Mouse (Mus musculus) layer of hippocampus, adult 18-20 months (tissue): Measurements from ENCODE around the gene Tcf23. TPM values are rescaled to one million over a fixed set of nuclear protein-coding genes. Genes with fewer than 3 reads are reported as not detected.
"Not testable (repeated sequence)": the region's sequence is repeated elsewhere in the genome, so short reads cannot be mapped to it uniquely, and the experiment has no call there.

Source experiments
- DNase-seq, 2 experiments: peaks; one replicate each; pipeline ENCODE4 v3.0.0; 2022; ENCODE audit warnings: low spot score in 2 of 2
- total RNA-seq, 2 experiments: library from RNA; stranded (reverse); gene quantifications; 2 replicates each; pipeline ENCODE4 v1.2.3; 2021

Tcf23 gene
- total RNA-seq, 2 experiments from 2014 or later: 0.12 to 0.30 TPM

DNA sequence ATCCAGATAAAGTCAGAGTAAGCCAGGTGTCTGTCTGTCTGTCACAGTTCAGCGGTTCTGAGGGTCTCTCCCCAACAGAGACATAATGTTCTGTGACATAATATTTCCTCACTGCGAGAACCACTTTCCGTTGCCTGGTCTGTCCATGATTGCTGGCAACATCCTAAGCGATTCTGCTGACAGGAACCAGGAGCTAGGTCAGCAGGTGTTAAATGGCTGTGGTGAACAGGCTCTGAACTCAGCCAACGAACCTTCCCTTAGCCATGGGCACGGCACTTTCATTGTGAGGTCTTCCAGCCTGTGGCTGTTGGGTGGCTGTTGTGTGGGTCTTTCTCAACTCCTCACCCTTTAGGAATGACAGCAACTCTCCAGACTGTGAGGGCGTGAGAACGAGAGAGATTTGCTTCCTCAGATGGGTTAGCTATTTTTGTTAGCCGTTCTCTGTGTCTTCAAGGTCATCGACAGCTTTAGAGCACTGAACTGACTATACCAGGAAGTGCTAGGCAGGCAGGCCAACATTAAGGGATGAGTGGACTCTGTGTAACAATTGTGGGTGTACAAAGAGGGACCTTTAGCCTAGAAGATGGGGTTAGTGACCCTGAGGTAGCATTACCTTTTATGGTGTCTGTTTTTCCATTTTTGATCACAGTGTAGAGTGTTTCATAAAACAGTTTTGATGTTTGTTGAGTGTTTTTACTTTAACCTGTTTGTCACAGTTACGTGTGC lies 26.6 kb downstream of the Tcf23 start:
- no peak for DNase-seq

GRCm38 (mm10) chr5:30998306-30998705 lies 29.8 kb downstream of the Tcf23 start:
- DNase-seq: no peak

- no peak for DNase-seq
Observed at GRCm38 (mm10) chr5:30999324-30999723, 30.9 kb downstream of the Tcf23 start.

- DNase-seq: no peak
Observed at GRCm38 (mm10) chr5:31000122-31000521, 31.7 kb downstream of the Tcf23 start.

DNA sequence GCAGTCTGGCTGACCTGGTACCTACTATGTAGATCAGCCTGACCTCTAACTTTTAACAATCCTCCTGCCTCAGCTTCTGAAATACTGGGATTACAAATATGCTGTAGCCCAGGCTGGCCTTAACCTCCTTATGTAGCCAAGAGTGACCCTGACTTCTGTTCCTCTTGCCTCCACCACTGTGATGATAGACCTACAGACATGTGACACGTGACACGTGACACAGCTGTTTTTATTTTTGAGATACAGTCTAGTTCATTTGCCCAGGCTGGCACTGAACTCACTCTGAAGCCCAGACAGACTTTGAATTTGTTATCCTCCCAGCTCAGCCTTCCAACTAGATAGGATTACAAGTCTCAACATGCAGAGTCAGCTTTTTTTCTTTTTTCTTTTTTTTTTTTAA lies 32.5 kb downstream of the Tcf23 start:
- no peak for DNase-seq

DNA sequence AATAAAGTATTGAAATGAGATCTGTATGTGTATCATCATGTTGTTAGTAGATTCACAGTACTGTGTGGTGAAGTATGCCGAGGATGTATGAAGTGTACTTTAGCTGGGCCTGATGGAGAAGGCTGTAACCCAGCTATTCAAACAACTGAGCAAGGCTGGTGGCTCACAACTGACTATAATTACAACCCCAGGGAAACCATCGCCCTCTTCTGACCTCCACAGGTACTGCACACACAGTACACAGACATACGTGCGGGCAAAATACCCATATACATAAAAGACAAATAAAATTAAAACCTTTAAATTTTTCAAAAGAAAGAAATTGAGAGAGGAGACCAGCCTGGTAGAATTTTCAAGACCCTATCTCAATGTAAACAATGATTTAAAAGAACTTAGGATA lies 33.1 kb downstream of the Tcf23 start:
- no peak for DNase-seq

DNA sequence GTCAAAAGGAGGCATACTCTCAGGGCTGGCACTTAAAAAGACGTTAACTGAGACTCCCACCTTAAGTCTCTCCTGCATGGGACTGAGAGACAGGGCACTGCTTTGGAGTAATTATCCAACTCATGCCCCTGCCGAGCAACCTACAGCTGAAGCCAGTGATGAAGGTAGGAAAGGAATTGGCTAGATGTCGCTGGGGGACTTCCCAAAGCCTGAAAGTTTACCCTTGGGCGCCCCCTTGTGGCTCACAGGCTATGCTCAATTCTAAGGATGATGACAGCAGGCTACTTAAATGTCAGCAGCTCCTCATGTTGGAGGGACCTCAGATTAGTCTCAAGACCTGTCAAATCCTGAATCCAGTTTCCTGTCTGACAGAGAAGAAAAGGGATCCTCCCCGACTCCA lies 35.7 kb downstream of the Tcf23 start:
- DNase-seq: peak; percentile 83 to 94

DNA sequence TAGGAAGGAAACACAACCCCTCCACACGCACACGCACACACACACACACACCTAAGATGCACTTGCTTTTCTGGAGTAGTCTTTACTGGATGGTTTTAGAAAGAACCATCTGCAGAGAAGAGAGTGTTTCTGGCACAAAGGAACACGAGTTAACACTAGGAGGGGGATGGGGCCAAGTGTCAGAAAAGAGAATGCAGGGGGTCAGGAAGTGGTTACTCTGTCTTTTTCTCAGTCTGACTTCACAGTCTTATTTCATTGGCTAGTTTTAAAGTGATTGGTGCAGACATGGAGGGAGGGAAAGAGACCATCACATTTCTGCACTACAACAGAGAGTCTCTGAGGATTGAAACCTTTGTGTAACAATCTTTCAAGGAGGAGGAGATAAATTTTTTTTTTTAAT lies 44.3 kb downstream of the Tcf23 start:
- DNase-seq: no peak

- no peak for DNase-seq
Observed at GRCm38 (mm10) chr5:31015913-31016312, 47.5 kb downstream of the Tcf23 start.

DNA sequence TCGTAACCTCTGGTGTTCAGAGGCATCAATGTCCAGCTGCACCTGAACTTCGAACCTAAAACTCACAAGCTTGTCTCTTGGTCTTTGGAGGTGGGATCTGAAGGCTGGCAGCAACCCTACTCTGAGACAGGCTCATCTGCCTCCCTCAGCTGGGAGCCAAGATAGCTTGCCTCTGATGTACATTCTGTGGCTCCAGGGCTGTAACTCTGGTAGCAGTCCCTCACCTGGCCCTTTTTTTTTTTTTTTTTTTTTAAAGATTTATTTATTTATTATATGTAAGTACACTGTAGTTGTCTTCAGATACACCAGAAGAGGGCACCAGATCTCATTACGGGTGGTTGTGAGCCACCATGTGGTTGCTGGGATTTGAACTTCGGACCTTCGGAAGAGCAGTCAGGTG lies 53.3 kb downstream of the Tcf23 start:
- not testable (repeated sequence) for DNase-seq

DNA sequence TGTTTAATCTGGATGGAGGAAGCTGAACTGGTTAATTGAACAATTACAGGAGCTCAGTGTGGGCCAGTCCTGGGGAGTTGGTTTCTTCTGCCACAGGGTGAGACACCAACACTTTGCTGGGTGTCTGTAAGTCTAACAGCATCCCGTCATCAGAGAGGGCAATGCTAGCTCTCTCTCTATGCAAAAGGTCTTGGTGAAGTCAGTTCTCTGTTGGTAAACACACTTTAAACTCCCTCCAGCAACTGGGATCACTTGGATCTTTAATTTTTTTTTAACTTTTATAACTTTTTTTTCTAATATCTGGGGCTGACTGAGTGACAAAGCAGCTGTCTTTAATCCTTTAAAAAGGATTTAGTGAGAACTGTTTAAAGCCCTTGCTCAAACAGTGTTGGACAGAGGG lies 54.2 kb downstream of the Tcf23 start:
- no peak for DNase-seq

DNA sequence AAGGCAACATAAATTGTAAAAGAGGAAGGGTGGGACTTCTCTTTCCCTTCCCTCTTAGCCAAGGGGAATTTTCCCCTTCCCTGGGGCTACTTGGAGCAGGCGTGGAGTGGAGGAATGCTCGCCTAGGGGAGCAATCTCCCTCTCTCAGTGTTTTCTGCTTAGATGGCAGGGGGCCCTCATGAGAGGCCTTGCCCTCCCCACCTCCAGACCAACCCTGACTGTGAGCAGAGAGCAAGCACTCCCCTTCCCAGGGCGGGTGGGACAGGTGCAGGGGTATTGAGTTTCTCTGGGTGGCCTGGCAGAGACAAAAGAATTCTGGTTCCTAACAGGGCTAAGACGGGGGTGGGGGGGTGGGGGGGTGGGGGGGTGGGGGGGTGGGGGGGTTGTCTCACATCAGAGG lies 54.8 kb downstream of the Tcf23 start:
- DNase-seq: no peak

DNA sequence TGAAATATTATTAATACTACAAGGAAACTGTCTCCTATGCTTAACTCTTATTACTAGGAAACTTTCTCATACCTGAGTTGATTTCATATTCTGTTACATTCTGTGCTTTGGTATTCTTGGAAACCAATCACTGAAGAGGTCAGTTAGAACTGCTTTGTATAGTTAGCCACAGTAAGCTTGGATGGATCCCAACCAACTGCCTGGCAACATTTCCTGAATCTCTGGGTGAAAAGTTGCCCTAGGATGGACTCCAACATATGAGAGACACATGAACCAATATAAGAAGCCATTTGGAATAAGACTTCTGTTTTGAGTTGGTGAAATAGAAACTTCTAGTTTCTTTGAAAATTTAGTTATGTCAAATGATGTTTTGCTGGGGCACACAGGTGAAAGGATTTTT lies 56.2 kb downstream of the Tcf23 start:
- DNase-seq: no peak

Other genes starting within 250 kb of the Tcf23 start
- gene Mapre3, start 154.0 kb upstream of the Tcf23 start, total RNA-seq: 100 to 1,000 TPM; 216 to 227 TPM
- gene Tmem214, start 100.7 kb upstream of the Tcf23 start, total RNA-seq: 10 to 100 TPM; 63.6 to 63.7 TPM
- gene Agbl5, start 80.0 kb upstream of the Tcf23 start, total RNA-seq: 10 to 100 TPM; 11.5 to 13.3 TPM
- 10 to 100 TPM; 97.5 to 98.5 TPM for gene Ost4, start 60.9 kb upstream of the Tcf23 start, total RNA-seq
- gene Emilin1, start 55.3 kb upstream of the Tcf23 start, total RNA-seq: 1 to 10 TPM; 1.9 TPM
- 10 to 100 TPM; 14.8 to 16.3 TPM for gene Khk, start 47.2 kb upstream of the Tcf23 start, total RNA-seq
- gene Cgref1, start 23.1 kb upstream of the Tcf23 start, total RNA-seq: 10 to 100 TPM; 15.0 to 16.2 TPM
- 100 to 1,000 TPM; 119 to 125 TPM for gene Preb, start 8.3 kb upstream of the Tcf23 start, total RNA-seq
- 10 to 100 TPM; 68.1 to 70.0 TPM for gene Atraid, start 79.7 kb downstream of the Tcf23 start, total RNA-seq
- gene Slc5a6, start 80.3 kb downstream of the Tcf23 start, total RNA-seq: 10 to 100 TPM; 14.9 to 17.6 TPM
- 10 to 100 TPM; 20.0 to 20.9 TPM for gene Cad, start 86.1 kb downstream of the Tcf23 start, total RNA-seq
- not detected for gene Dnajc5g, start 137.6 kb downstream of the Tcf23 start, total RNA-seq
- gene Slc30a3, start 139.6 kb downstream of the Tcf23 start, total RNA-seq: 10 to 100 TPM; 84.1 to 93.8 TPM
- not detected for gene Trim54, start 148.1 kb downstream of the Tcf23 start, total RNA-seq
- gene Ucn, start 170.2 kb downstream of the Tcf23 start, total RNA-seq: not detected
- gene Mpv17, start 185.6 kb downstream of the Tcf23 start, total RNA-seq: 10 to 100 TPM; 57.4 to 61.8 TPM
- gene Gm29609, start 211.2 kb downstream of the Tcf23 start, total RNA-seq: 1 to 10 TPM; 3.6 to 3.8 TPM
- 10 to 100 TPM; 57.7 to 60.9 TPM for gene Gtf3c2, start 211.5 kb downstream of the Tcf23 start, total RNA-seq
- 10 to 100 TPM; 75.2 to 81.6 TPM for gene Snx17, start 224.6 kb downstream of the Tcf23 start, total RNA-seq
- gene Eif2b4, start 224.8 kb downstream of the Tcf23 start, total RNA-seq: 10 to 100 TPM; 39.0 to 39.5 TPM
- 10 to 100 TPM; 27.1 to 28.2 TPM for gene Zfp513, start 233.6 kb downstream of the Tcf23 start, total RNA-seq